Mouse (Mus musculus) liver, postnatal 0 days (tissue): Measurements from ENCODE around the gene Arl2. TPM values are rescaled to one million over a fixed set of nuclear protein-coding genes. Genes with fewer than 3 reads are reported as not detected.

Experiments used
- ATAC-seq: fragments of 200-750 bp; cut with Nextera tagmentation; 2 replicates; pipeline ENCODE4 v1.8.0; 2017; ENCODE audit warnings: mild to moderate bottlenecking, moderate library complexity
- DNase-seq: peaks from one replicate; pipeline ENCODE4 v3.0.0-alpha.2; 2016
- H3K27ac ChIP-seq: fragments of 300-500 bp; sonication (generic); 2 replicates; pipeline ENCODE4 v1.5.1; 2014; ENCODE audit warnings: antibody characterized with exemption, moderate library complexity, mild to moderate bottlenecking, low read depth
- H3K27me3 ChIP-seq: fragments of 300-500 bp; sonication (generic); 2 replicates; pipeline ENCODE4 v1.6.1; 2014; ENCODE audit warnings: low read length, control low read depth, mixed read lengths; ENCODE audit not compliant: insufficient read depth
- H3K36me3 ChIP-seq: fragments of 300-500 bp; sonication (generic); replicated peaks from 2 replicates; pipeline ENCODE4 v1.6.1; 2014; ENCODE audit warnings: mild to moderate bottlenecking, control low read depth, low read length, moderate library complexity, mixed read lengths; ENCODE audit not compliant: insufficient read depth
- H3K4me1 ChIP-seq: fragments of 300-500 bp; sonication (generic); 2 replicates; pipeline ENCODE4 v1.6.1; 2014; ENCODE audit warnings: antibody characterized with exemption, mild to moderate bottlenecking, control low read depth; ENCODE audit not compliant: insufficient read depth
- H3K4me2 ChIP-seq: fragments of 300-500 bp; sonication (generic); 2 replicates; pipeline ENCODE4 v1.6.1; 2014; ENCODE audit warnings: low read depth, mild to moderate bottlenecking, low read length, moderate library complexity, mixed read lengths
- H3K4me3 ChIP-seq: fragments of 300-500 bp; sonication (generic); 2 replicates; pipeline ENCODE4 v1.5.1; 2014; ENCODE audit warnings: low read depth, low read length
- H3K9ac ChIP-seq: fragments of 300-500 bp; sonication (generic); replicated peaks from 2 replicates; pipeline ENCODE4 v1.6.1; 2014; ENCODE audit warnings: mild to moderate bottlenecking, moderate library complexity
- H3K9me3 ChIP-seq: fragments of 300-500 bp; sonication (generic); 2 replicates; pipeline ENCODE4 v1.6.1; 2016; ENCODE audit warnings: mild to moderate bottlenecking, control low read depth, low read length, mixed read lengths
- CTCF ChIP-seq: sonication (generic); IDR thresholded peaks from 2 replicates; pipeline ENCODE4 v1.5.1; 2016; ENCODE audit warnings: antibody characterized with exemption, low read depth
- EP300 ChIP-seq: IDR thresholded peaks from 2 replicates; pipeline ENCODE4 v1.6.1; 2016; ENCODE audit warnings: antibody characterized with exemption, low read depth, mild to moderate bottlenecking
- WGBS: fragments of 180-500 bp; shearing (Covaris S2); extraction: QIAGEN DNeasy Blood & Tissue Kit; methylation state at CpG from one replicate; pipeline ENCODE4 v1.1.7; 2014; ENCODE audit not compliant: insufficient replicate concordance; 5-methylcytosine and 5-hydroxymethylcytosine counted together
- polyA plus RNA-seq: library from polyadenylated mRNA; unstranded; fragments of >200 nt; fragmentation: Nextera tagmentation; extraction: Ambion mirVana; gene quantifications from 2 replicates; pipeline ENCODE4 v1.2.1, GENCODE M21; 2015

The Arl2 gene
- polyA plus RNA-seq, 1 experiment from 2014 or later: 20.5 TPM

DNA sequence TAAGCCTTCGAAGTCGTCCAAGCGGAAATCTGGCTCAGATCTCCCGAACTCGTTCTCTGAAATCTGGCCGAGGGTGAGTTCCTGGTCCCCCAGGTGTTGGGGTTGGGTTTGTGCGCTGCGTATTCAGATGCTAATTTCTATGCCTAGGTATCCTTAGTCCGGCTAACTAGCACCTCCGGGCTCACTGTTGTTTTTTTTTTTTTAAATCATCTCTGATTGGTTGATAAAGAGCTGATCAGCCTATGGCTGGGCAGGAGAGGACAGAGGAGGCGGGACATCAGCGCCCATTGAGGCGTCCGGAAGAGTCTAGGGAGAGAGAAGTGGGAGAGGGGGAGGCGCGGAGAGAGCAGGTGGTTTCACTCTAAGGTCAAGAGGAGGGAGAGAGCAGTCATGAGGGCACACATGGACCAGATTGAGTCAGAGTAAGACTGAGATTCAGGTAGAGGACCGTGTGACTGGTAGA lies 55.9 kb downstream of the Arl2 start:
- peak; percentile 80 for DNase-seq
- TF ChIP-seq CTCF: no peak
- TF ChIP-seq EP300: no peak
- H3K27me3 ChIP-seq: no peaks in the 10 kb centered on the region
- peak overlapping the region; percentile 70 for H3K27ac ChIP-seq
- no peaks in the 10 kb centered on the region for H3K9me3 ChIP-seq
- peak overlapping the region; percentile 93 for H3K4me3 ChIP-seq
- ATAC-seq: peak; percentile 76
- 2% methylated on average over 17 of the region's 17 CpGs for WGBS
- peak overlapping the region; percentile 85 for H3K9ac ChIP-seq
- peaks cover 21% of the 10 kb centered on the region for H3K4me1 ChIP-seq
- H3K36me3 ChIP-seq: peaks cover 56% of the 10 kb centered on the region
- peak overlapping the region; percentile 98 for H3K4me2 ChIP-seq

DNA sequence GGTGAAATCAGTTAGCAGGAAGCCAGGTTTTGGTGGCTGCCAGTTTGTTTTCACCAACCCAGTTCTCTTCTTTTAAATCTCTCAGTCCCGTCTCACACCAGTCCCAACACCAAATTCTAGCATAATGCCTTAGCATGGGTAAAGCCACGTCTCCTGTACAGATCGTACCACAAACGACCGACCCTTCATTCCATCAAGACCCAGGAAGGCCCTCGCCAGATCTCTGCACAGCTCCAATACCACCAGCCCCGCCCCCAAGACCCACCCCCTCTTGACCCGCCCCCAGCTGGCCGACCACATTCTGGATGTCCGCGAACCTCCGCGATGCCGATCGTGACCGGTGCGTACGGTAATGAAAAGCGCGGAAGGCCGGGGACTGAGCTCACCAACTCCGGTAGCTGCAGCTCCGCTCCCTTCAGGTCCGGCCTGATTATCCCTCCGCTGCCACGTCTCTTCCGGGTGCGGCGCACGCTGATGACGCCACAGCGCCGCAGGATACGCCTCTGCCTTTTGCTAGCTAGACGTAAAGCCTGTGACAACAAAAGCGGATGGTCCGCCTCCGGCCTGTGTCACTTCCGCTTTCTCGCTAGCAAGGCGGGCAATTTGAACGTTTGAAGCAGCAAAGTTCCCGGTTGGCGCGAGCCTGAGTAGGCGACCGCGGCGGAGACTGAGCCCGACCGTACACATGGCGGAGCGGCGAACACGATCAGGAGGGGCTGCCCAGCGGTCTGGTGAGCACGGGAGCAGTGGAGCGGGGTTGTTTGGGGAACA lies 56.7 kb downstream of the Arl2 start, which contains the start of the genes Zfpl1 and Cdca5:
TSS of gene Zfpl1 (minus strand) at position 479 of the 771 bp plus-strand sequence.
TSS of gene Cdca5 (plus strand) at position 506 of the 771 bp plus-strand sequence.
- whole genome bisulfite sequencing: under 1% methylated on average over 58 of the region's 58 CpGs
- peak; percentile 92 for ATAC-seq
- H3K4me1 ChIP-seq: peaks cover 21% of the 10 kb centered on the region
- DNase-seq: peak; percentile 97
- peak within 1 kb of the TSS; percentile 70 for H3K27ac ChIP-seq
- H3K9ac ChIP-seq: peak within 1 kb of the TSS; percentile 85
- no peak for TF ChIP-seq CTCF
- TF ChIP-seq EP300: peak; percentile 68; the same call in 1 of the 2 replicates
- H3K9me3 ChIP-seq: no peaks in the 10 kb centered on the region
- peaks cover 55% of the 10 kb centered on the region for H3K36me3 ChIP-seq
- no peaks in the 10 kb centered on the region for H3K27me3 ChIP-seq
- peak within 1 kb of the TSS; percentile 98 for H3K4me2 ChIP-seq
- H3K4me3 ChIP-seq: peak within 1 kb of the TSS; percentile 93

Other genes with a start within 250 kb of the Arl2 start
- 1.5 and 1.7 TPM in 2 replicates for gene Tigd3, start 247.4 kb downstream of the Arl2 start, polyA plus RNA-seq
- gene Dpf2, start 228.5 kb downstream of the Arl2 start, polyA plus RNA-seq: 28.1 and 32.6 TPM in 2 replicates
- gene Cdc42ep2, start 216.7 kb downstream of the Arl2 start, polyA plus RNA-seq: 3.0 TPM in 2 replicates
- gene Pola2, start 177.3 kb downstream of the Arl2 start, polyA plus RNA-seq: 19.2 and 21.5 TPM in 2 replicates
- 0.09 TPM in 1 of 2 replicates, not detected in the other for gene Slc22a20, start 155.4 kb downstream of the Arl2 start, polyA plus RNA-seq
- 6.8 and 7.2 TPM in 2 replicates for gene Capn1, start 125.7 kb downstream of the Arl2 start, polyA plus RNA-seq
- gene Syvn1, start 95.0 kb downstream of the Arl2 start, polyA plus RNA-seq: 12.4 and 15.4 TPM in 2 replicates
- gene Mrpl49, start 83.8 kb downstream of the Arl2 start, polyA plus RNA-seq: 28.2 and 29.6 TPM in 2 replicates
- gene Fau, start 83.7 kb downstream of the Arl2 start, polyA plus RNA-seq: 781 and 784 TPM in 2 replicates
- gene Znhit2, start 80.4 kb downstream of the Arl2 start, polyA plus RNA-seq: 30.2 and 35.8 TPM in 2 replicates
- 42.6 and 44.1 TPM in 2 replicates for gene Tm7sf2, start 73.2 kb downstream of the Arl2 start, polyA plus RNA-seq
- gene Vps51, start 64.3 kb downstream of the Arl2 start, polyA plus RNA-seq: 17.5 and 20.7 TPM in 2 replicates
- not detected in 2 replicates for gene Tmem262, start 61.5 kb downstream of the Arl2 start, polyA plus RNA-seq
- gene Gm28374, start 59.3 kb downstream of the Arl2 start, polyA plus RNA-seq: 0.32 and 0.72 TPM in 2 replicates
- 16.9 and 19.9 TPM in 2 replicates for gene Zfpl1, start 56.6 kb downstream of the Arl2 start, polyA plus RNA-seq
- 13.5 and 15.0 TPM in 2 replicates for gene Cdca5, start 56.6 kb downstream of the Arl2 start, polyA plus RNA-seq
- not detected in 2 replicates for gene AC131692.1, start 47.1 kb downstream of the Arl2 start, polyA plus RNA-seq
- 0.46 and 0.63 TPM in 2 replicates for gene Naaladl1, start 35.8 kb downstream of the Arl2 start, polyA plus RNA-seq
- 15.0 and 15.6 TPM in 2 replicates for gene Sac3d1, start 22.9 kb downstream of the Arl2 start, polyA plus RNA-seq
- gene Snx15, start 13.2 kb downstream of the Arl2 start, polyA plus RNA-seq: 38.6 and 41.6 TPM in 2 replicates
- gene Batf2, start 565 bp downstream of the Arl2 start, polyA plus RNA-seq: 0.59 and 1.1 TPM in 2 replicates
- not detected in 2 replicates for gene Majin, start 42.8 kb upstream of the Arl2 start, polyA plus RNA-seq
- not detected in 2 replicates for gene Gpha2, start 84.8 kb upstream of the Arl2 start, polyA plus RNA-seq
- 3.2 and 3.8 TPM in 2 replicates for gene Ppp2r5b, start 94.3 kb upstream of the Arl2 start, polyA plus RNA-seq
- gene Atg2a, start 100.1 kb upstream of the Arl2 start, polyA plus RNA-seq: 3.4 and 3.8 TPM in 2 replicates
- 36.4 and 36.9 TPM in 2 replicates for gene Ehd1, start 135.2 kb upstream of the Arl2 start, polyA plus RNA-seq
- gene Cdc42bpg, start 164.9 kb upstream of the Arl2 start, polyA plus RNA-seq: 0.27 and 0.35 TPM in 2 replicates
- 10.0 and 11.1 TPM in 2 replicates for gene Men1, start 193.4 kb upstream of the Arl2 start, polyA plus RNA-seq
- 5.6 and 5.7 TPM in 2 replicates for gene Map4k2, start 199.6 kb upstream of the Arl2 start, polyA plus RNA-seq
- gene Sf1, start 222.1 kb upstream of the Arl2 start, polyA plus RNA-seq: 34.6 and 35.7 TPM in 2 replicates
- 2.5 and 8.9 TPM in 2 replicates for gene Pygm, start 242.9 kb upstream of the Arl2 start, polyA plus RNA-seq